Comparison of ENCODE assay signal across 12 mouse cellular contexts in the genomic region with DNA sequence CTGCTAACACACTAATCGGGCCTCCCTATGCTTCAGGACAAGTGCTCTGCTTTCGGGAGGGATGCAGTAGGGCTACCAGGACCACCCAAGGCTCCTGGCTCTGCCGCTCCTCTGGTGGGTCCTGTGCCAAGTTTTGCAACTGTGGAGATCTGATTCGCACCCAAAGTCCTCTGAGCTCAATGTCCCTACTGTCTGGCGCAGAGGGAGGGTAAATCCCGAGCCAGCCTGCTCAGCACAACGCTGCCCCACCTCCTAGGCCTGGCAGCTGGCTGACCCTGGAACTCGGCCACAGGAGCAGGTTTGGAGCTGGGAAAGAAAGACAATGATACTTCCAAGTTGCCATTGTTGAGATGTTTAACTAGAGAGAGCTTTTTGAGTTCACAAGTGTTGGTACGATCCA. TPM values are rescaled to one million over a fixed set of nuclear protein-coding genes. Genes with fewer than 3 reads are reported as not detected.
A peak's percentile ranks its signal among the peaks of the same experiment; 100 is the strongest.
DNase-seq lines count a peak whose midpoint lies in the region; ATAC-seq and TF ChIP-seq lines count a peak whose summit lies in the region.
"Had no signal": no experiment of that assay in that cellular context is flagged by ENCODE, and none has a peak within 500 bp of the region (broad histone marks: within the 10 kb centered on the region; RNA-seq: fewer than 3 reads in every experiment).

No protein-coding gene starts in this region.

- no peaks in the 10 kb centered on the region for H3K4me1 ChIP-seq in forebrain, postnatal 0 days (ENCODE audit: insufficient read depth)
- no peaks in the 10 kb centered on the region for H3K4me1 ChIP-seq in forebrain, embryonic 15.5 days
- peaks cover 6% of the 10 kb centered on the region; the same call in 1 of the 2 replicates for H3K4me1 ChIP-seq in limb, embryonic 14.5 days (ENCODE audit: control insufficient read depth, insufficient read depth, low read length)
- peaks cover 22% of the 10 kb centered on the region for H3K4me1 ChIP-seq in limb, embryonic 10.5 days

- H3K9me3 ChIP-seq in forebrain, postnatal 0 days (ENCODE audit: low read length): peaks cover 5% of the 10 kb centered on the region; the same call in 1 of the 2 replicates
- no peaks in the 10 kb centered on the region for H3K9me3 ChIP-seq in forebrain, embryonic 15.5 days
- H3K9me3 ChIP-seq in limb, embryonic 14.5 days (ENCODE audit: control insufficient read depth, low read length): 0 out of 2 replicates have a peak, but pooled peaks cover 3% of the 10 kb centered on the region
- no peaks in the 10 kb centered on the region for H3K9me3 ChIP-seq in limb, embryonic 10.5 days (replicated peaks)
- H3K9me3 ChIP-seq: limb, embryonic 12.5 days had no signal

- H3K27me3 ChIP-seq in forebrain, postnatal 0 days (ENCODE audit: insufficient read depth, low read length): no peaks in the 10 kb centered on the region
- no peaks in the 10 kb centered on the region for H3K27me3 ChIP-seq in forebrain, embryonic 15.5 days
- H3K27me3 ChIP-seq in limb, embryonic 14.5 days (ENCODE audit: control insufficient read depth, insufficient read depth, low read length): no peaks in the 10 kb centered on the region
- no peaks in the 10 kb centered on the region for H3K27me3 ChIP-seq in limb, embryonic 10.5 days (ENCODE audit: low read depth, poor library complexity, severe bottlenecking)
- H3K27me3 ChIP-seq: limb, embryonic 12.5 days had no signal

- no peak overlapping the region for H3K4me3 ChIP-seq in forebrain, postnatal 0 days (ENCODE audit: low read depth, low read length)
- H3K4me3 ChIP-seq in forebrain, embryonic 15.5 days: no peak overlapping the region
- no peak overlapping the region for H3K4me3 ChIP-seq in limb, embryonic 14.5 days (replicated peaks; ENCODE audit: low read length)
- H3K4me3 ChIP-seq in limb, embryonic 10.5 days: no peak overlapping the region
- H3K4me3 ChIP-seq: limb, embryonic 12.5 days had no signal

- intact Hi-C loops in heart, postnatal 10 days (cut with DNase I): no loop called here

- no peak overlapping the region for H3K27ac ChIP-seq in forebrain, postnatal 0 days (ENCODE audit: low read depth, low read length)
- no peak overlapping the region for H3K27ac ChIP-seq in forebrain, embryonic 15.5 days (replicated peaks)
- peak overlapping the region; percentile 55; the same call in 1 of the 2 replicates for H3K27ac ChIP-seq in limb, embryonic 14.5 days (replicated peaks; ENCODE audit: low read depth, low read length)
- H3K27ac ChIP-seq in limb, embryonic 10.5 days: no peak overlapping the region
- H3K27ac ChIP-seq: limb, embryonic 12.5 days had no signal

- no peak for TF ChIP-seq CTCF in forebrain, postnatal 0 days (IDR thresholded peaks at IDR 0.05; ENCODE audit: low read depth)
- no peak for TF ChIP-seq CTCF in brain, embryonic 14.5 days (IDR thresholded peaks at IDR 0.05; ENCODE audit: borderline replicate concordance, extremely low read depth, insufficient read depth, insufficient read length)

- WGBS in forebrain, postnatal 0 days: 35% methylated on average over 9 of the region's 9 CpGs
- WGBS in forebrain, embryonic 15.5 days: 54% methylated on average over 9 of the region's 9 CpGs
- 73% methylated on average over 9 of the region's 9 CpGs for WGBS in limb, embryonic 14.5 days
- 84% methylated on average over 9 of the region's 9 CpGs for WGBS in limb, embryonic 10.5 days

- ATAC-seq in forebrain, postnatal 0 days: peak; percentile 76
- no peak for ATAC-seq in forebrain, embryonic 15.5 days (replicated peaks)
- ATAC-seq in limb, embryonic 14.5 days (ENCODE audit: low FRiP score, low read depth): no peak

- H3K36me3 ChIP-seq in forebrain, postnatal 0 days (ENCODE audit: insufficient read depth): no peaks in the 10 kb centered on the region
- no peaks in the 10 kb centered on the region for H3K36me3 ChIP-seq in forebrain, embryonic 15.5 days
- H3K36me3 ChIP-seq in limb, embryonic 14.5 days (ENCODE audit: control insufficient read depth, insufficient read depth, low read length): no peaks in the 10 kb centered on the region
- no peaks in the 10 kb centered on the region for H3K36me3 ChIP-seq in limb, embryonic 10.5 days
- H3K36me3 ChIP-seq: limb, embryonic 12.5 days had no signal

- no peak overlapping the region for H3K9ac ChIP-seq in forebrain, postnatal 0 days
- H3K9ac ChIP-seq in forebrain, embryonic 15.5 days (replicated peaks): no peak overlapping the region
- H3K9ac ChIP-seq in limb, embryonic 14.5 days (ENCODE audit: low read depth, low read length, severe bottlenecking): no peak overlapping the region
- H3K9ac ChIP-seq: limb, embryonic 12.5 days had no signal

- no peak for TF ChIP-seq POLR2A in limb, embryonic 14.5 days (IDR thresholded peaks at IDR 0.05; ENCODE audit: borderline replicate concordance, extremely low read depth, insufficient read depth, insufficient read length)
- no peak for TF ChIP-seq POLR2A in brain, embryonic 14.5 days (IDR thresholded peaks at IDR 0.05; ENCODE audit: borderline replicate concordance, extremely low read depth, insufficient read depth, insufficient read length, poor library complexity, severe bottlenecking)

- H3K4me2 ChIP-seq in forebrain, postnatal 0 days (ENCODE audit: low read depth): no peak overlapping the region
- no peak overlapping the region for H3K4me2 ChIP-seq in forebrain, embryonic 15.5 days (replicated peaks)
- no peak overlapping the region for H3K4me2 ChIP-seq in limb, embryonic 14.5 days (replicated peaks; ENCODE audit: low read depth, low read length, severe bottlenecking)
- H3K4me2 ChIP-seq: limb, embryonic 12.5 days had no signal

- DNase-seq in forebrain, postnatal 0 days: peak; percentile 46
- DNase-seq in limb, embryonic 14.5 days (ENCODE audit: low spot score): no peak
- no peak for DNase-seq in limb, embryonic 10.5 days (ENCODE audit: low spot score)
- DNase-seq in brain, embryonic 14.5 days (ENCODE audit: low read depth): peak; percentile 63
- peak; percentile 40 to 50 for DNase-seq in heart, postnatal 10 days
- no peak for DNase-seq in kidney, postnatal 14 days
- no peak for DNase-seq in spleen, adult 12 weeks (ENCODE audit: low spot score)
- DNase-seq: cerebellum, postnatal 36 days; right cerebral cortex, postnatal 25 days had no signal

RNA-seq across cellular contexts. Expression of a gene that starts 13.1 kb away (rescaled TPM):
- total RNA-seq in forebrain, postnatal 0 days (2014; rRNA removed): 0.46 and 1.5 TPM in 2 replicates
- 0.23 and 0.42 TPM in 2 replicates for polyA plus RNA-seq in forebrain, postnatal 0 days (2015; fragmentation: Nextera tagmentation; extraction: Ambion mirVana)
- 0.29 and 0.34 TPM in 2 replicates for polyA plus RNA-seq in forebrain, embryonic 15.5 days (2015; fragmentation: Nextera tagmentation; extraction: Ambion mirVana)
- polyA plus RNA-seq in limb, embryonic 14.5 days (2012; rRNA removed): 69.3 and 89.0 TPM in 2 replicates
- polyA plus RNA-seq in limb, embryonic 14.5 days (2014; fragmentation: Nextera tagmentation; extraction: Ambion mirVana): 30.3 and 32.3 TPM in 2 replicates
- polyA plus RNA-seq in limb, embryonic 10.5 days (2016; fragmentation: Nextera tagmentation; extraction: Ambion mirVana): 2.6 and 4.9 TPM in 2 replicates
- 3.9 and 5.0 TPM in 2 replicates for polyA plus RNA-seq in brain, embryonic 14.5 days (2012; rRNA removed)
- 10 to 100 TPM; 13.0 to 14.5 TPM for total RNA-seq in heart, postnatal 10 days (2021)
- total RNA-seq: megakaryocyte progenitor cell, adult 5-6 weeks had no signal

RNA-seq across cellular contexts. Expression of a gene that starts 44.7 kb away (rescaled TPM):
- total RNA-seq in forebrain, postnatal 0 days (2014; rRNA removed): 0.10 and 0.31 TPM in 2 replicates
- polyA plus RNA-seq in forebrain, postnatal 0 days (2015; fragmentation: Nextera tagmentation; extraction: Ambion mirVana): 0.27 and 0.30 TPM in 2 replicates
- 0.13 and 0.15 TPM in 2 replicates for polyA plus RNA-seq in forebrain, embryonic 15.5 days (2015; fragmentation: Nextera tagmentation; extraction: Ambion mirVana)
- 2.6 and 2.9 TPM in 2 replicates for polyA plus RNA-seq in limb, embryonic 14.5 days (2012; rRNA removed)
- polyA plus RNA-seq in limb, embryonic 14.5 days (2014; fragmentation: Nextera tagmentation; extraction: Ambion mirVana): 1.8 and 2.3 TPM in 2 replicates
- 0.90 and 1.6 TPM in 2 replicates for polyA plus RNA-seq in limb, embryonic 10.5 days (2016; fragmentation: Nextera tagmentation; extraction: Ambion mirVana)
- polyA plus RNA-seq in brain, embryonic 14.5 days (2012; rRNA removed): 0.33 and 0.48 TPM in 2 replicates
- total RNA-seq in heart, postnatal 10 days (2021): 1 to 10 TPM; 2.3 to 5.1 TPM
- total RNA-seq: megakaryocyte progenitor cell, adult 5-6 weeks had no signal

RNA-seq across cellular contexts. Expression of a gene that starts 52.4 kb away (rescaled TPM):
- total RNA-seq in forebrain, postnatal 0 days (2014; rRNA removed): 31.8 and 44.9 TPM in 2 replicates
- 12.9 and 18.5 TPM in 2 replicates for polyA plus RNA-seq in forebrain, postnatal 0 days (2015; fragmentation: Nextera tagmentation; extraction: Ambion mirVana)
- 19.7 and 21.1 TPM in 2 replicates for polyA plus RNA-seq in forebrain, embryonic 15.5 days (2015; fragmentation: Nextera tagmentation; extraction: Ambion mirVana)
- 6.5 and 8.3 TPM in 2 replicates for polyA plus RNA-seq in limb, embryonic 14.5 days (2012; rRNA removed)
- 13.7 and 14.5 TPM in 2 replicates for polyA plus RNA-seq in limb, embryonic 14.5 days (2014; fragmentation: Nextera tagmentation; extraction: Ambion mirVana)
- polyA plus RNA-seq in limb, embryonic 10.5 days (2016; fragmentation: Nextera tagmentation; extraction: Ambion mirVana): 5.2 and 7.6 TPM in 2 replicates
- polyA plus RNA-seq in brain, embryonic 14.5 days (2012; rRNA removed): 6.5 and 14.5 TPM in 2 replicates
- 10 to 100 TPM; 39.1 to 56.8 TPM for total RNA-seq in heart, postnatal 10 days (2021)

Comparison
In these comparisons a context has a peak if more than half of its experiments do, and no peak if none do; other contexts are left out.
1. DNase-seq: peak in forebrain, postnatal 0 days (single experiment), brain, embryonic 14.5 days (single experiment) and heart, postnatal 10 days (2 of 2); none in limb, embryonic 14.5 days (single experiment), limb, embryonic 10.5 days (single experiment), kidney, postnatal 14 days (single experiment) and spleen, adult 12 weeks (single experiment).